Mouse (Mus musculus) layer of hippocampus, adult 9-10 months (tissue): ENCODE measurements around the gene Elfn1.
"Not testable (repeated sequence)": the region's sequence is repeated elsewhere in the genome, so short reads cannot be mapped to it uniquely, and the experiment has no call there.

ENCODE experiments used
- DNase-seq: peaks from one replicate; pipeline ENCODE4 v3.0.0; 2022; ENCODE audit warnings: low spot score

The Elfn1 gene

GRCm38 (mm10) chr5:139976584-139976983, 68.8 kb downstream of the Elfn1 start:
- DNase-seq, result no peak

- no peak for DNase-seq
Measured at GRCm38 (mm10) chr5:139977476-139977875, 69.7 kb downstream of the Elfn1 start.

GRCm38 (mm10) chr5:139978525-139979276, 71.0 kb downstream of the Elfn1 start:
- no peak for DNase-seq

GRCm38 (mm10) chr5:139979371-139979770, 71.6 kb downstream of the Elfn1 start:
- no peak for DNase-seq

- no peak for DNase-seq
Measured at GRCm38 (mm10) chr5:139981976-139982375, 74.2 kb downstream of the Elfn1 start.

GRCm38 (mm10) chr5:139985073-139985746, 77.5 kb downstream of the Elfn1 start:
- DNase-seq, result no peak

GRCm38 (mm10) chr5:139991531-139991930, 83.8 kb downstream of the Elfn1 start:
- DNase-seq, result no peak

GRCm38 (mm10) chr5:139998321-139998720, 90.6 kb downstream of the Elfn1 start:
- not testable (repeated sequence) for DNase-seq

GRCm38 (mm10) chr5:139998916-139999315, 91.2 kb downstream of the Elfn1 start:
- DNase-seq, result no peak

GRCm38 (mm10) chr5:140002541-140002940, 94.8 kb downstream of the Elfn1 start:
- no peak for DNase-seq

GRCm38 (mm10) chr5:140006861-140007260, 99.1 kb downstream of the Elfn1 start:
- no peak for DNase-seq

- no peak for DNase-seq
Measured at GRCm38 (mm10) chr5:140007656-140008522, 100.1 kb downstream of the Elfn1 start.

GRCm38 (mm10) chr5:140008523-140008806, 100.7 kb downstream of the Elfn1 start:
- no peak for DNase-seq

- no peak for DNase-seq
Measured at GRCm38 (mm10) chr5:140009083-140009655, 101.4 kb downstream of the Elfn1 start.

GRCm38 (mm10) chr5:140010405-140010804, 102.7 kb downstream of the Elfn1 start:
- DNase-seq, result no peak

- DNase-seq, result no peak
Measured at GRCm38 (mm10) chr5:140012286-140012967, 104.7 kb downstream of the Elfn1 start.

- DNase-seq, result no peak
Measured at GRCm38 (mm10) chr5:140013652-140014051, 105.9 kb downstream of the Elfn1 start.

GRCm38 (mm10) chr5:140016896-140017295, 109.2 kb downstream of the Elfn1 start:
- no peak for DNase-seq

- DNase-seq, result no peak
Measured at GRCm38 (mm10) chr5:140018780-140019179, 111.0 kb downstream of the Elfn1 start.

- DNase-seq, result no peak
Measured at GRCm38 (mm10) chr5:140019616-140020015, 111.9 kb downstream of the Elfn1 start.

GRCm38 (mm10) chr5:140021755-140022154, 114.0 kb downstream of the Elfn1 start:
- DNase-seq, result no peak

GRCm38 (mm10) chr5:140022861-140023260, 115.1 kb downstream of the Elfn1 start:
- DNase-seq, result no peak
